Mouse (Mus musculus) thymus, postnatal 0 days (tissue): ENCODE measurements around the gene Tnfrsf23. TPM values are rescaled to one million over a fixed set of nuclear protein-coding genes. Genes with fewer than 3 reads are reported as not detected.
"Not testable (repeated sequence)": the region's sequence is repeated elsewhere in the genome, so short reads cannot be mapped to it uniquely, and the experiment has no call there.

Experiments
- DNase-seq: peaks from one replicate; pipeline ENCODE4 v3.0.0-alpha.2; 2015; ENCODE audit warnings: low spot score
- polyA plus RNA-seq: library from polyadenylated mRNA; unstranded; fragments of >200 nt; fragmentation: Nextera tagmentation; extraction: Ambion mirVana; gene quantifications from 2 replicates; pipeline ENCODE4 v1.2.1, GENCODE M21; 2015

Gene Tnfrsf23
- polyA plus RNA-seq, 1 experiment from 2014 or later = 1.9 TPM

GRCm38 (mm10) chr7:143684569-143684968 lies 1.1 kb downstream of the Tnfrsf23 start:
- not testable (repeated sequence) for DNase-seq

DNA sequence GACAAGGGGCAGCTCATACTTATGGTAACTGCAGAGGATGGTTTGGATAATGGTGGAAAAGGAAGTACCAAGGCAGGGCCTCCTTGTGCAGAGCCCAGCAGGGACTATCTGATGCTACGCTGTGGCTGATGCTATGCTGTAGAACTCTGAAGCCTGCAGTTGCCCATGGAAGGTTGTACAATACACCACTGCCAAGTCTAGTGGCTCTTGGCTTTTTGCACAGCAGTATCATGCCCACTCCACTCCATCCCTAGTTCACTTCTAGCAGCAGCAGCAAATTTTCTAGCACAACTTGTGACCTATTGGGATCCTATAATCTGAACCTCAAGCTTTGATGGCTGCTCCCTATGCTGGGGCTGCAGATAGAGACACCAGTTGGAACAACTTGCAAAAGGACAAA lies 4.1 kb downstream of the Tnfrsf23 start:
- no peak for DNase-seq

- DNase-seq = not testable (repeated sequence)
Measured at GRCm38 (mm10) chr7:143680836-143681235, 4.8 kb downstream of the Tnfrsf23 start.

- not testable (repeated sequence) for DNase-seq
Measured at GRCm38 (mm10) chr7:143679650-143680049, 6.0 kb downstream of the Tnfrsf23 start.

- DNase-seq = no peak
Measured at GRCm38 (mm10) chr7:143666427-143667311, 19.0 kb downstream of the Tnfrsf23 start.

- no peak for DNase-seq
Measured at GRCm38 (mm10) chr7:143663470-143663869, 22.2 kb downstream of the Tnfrsf23 start.

DNA sequence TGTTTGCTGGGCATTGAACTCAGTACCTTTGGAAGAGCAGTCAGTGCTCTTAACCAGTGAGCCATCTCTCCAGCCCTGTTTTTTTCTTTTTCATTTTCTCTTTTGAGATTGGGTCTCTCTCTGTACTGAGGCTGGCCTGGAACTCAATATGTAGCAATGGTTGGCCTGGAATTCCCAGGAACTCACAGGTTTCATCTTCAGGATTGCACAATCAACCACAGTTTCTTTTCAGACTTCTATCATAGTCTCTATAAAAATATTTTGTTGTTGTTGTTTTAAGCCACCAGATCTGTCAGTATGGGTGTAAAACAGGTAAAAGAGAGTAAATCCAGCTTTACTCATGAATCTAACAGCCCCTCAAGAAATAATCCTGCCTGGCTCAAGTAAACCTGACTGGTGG lies 24.9 kb downstream of the Tnfrsf23 start:
- no peak for DNase-seq

DNA sequence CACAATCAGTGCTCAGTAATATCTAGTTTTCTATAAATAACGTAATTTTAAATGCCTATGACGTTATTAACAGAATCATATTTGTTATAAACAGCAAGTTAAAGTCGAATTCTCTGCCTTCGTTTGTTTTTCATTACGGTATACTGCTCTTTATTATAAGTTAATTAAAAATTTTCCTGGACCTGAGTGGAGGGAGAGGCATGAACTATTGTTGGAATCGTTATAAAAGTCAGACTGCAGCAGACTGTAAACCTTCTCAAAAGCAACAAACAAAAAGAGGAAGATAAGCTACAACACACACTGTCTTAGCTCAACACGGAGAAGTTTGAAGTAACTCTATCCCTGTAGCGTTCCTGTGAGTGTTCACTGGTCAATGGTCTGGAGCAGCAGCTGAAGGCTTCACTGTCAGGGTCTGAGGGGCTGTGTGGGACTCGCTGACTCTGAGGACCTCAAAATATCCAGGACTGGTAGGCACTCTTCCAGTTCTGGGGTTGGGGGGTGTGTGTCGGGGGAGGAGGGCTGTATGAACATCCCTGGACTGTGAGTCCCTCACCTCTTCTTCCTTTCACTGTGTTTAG lies 35.8 kb downstream of the Tnfrsf23 start:
- not testable (repeated sequence) for DNase-seq

DNA sequence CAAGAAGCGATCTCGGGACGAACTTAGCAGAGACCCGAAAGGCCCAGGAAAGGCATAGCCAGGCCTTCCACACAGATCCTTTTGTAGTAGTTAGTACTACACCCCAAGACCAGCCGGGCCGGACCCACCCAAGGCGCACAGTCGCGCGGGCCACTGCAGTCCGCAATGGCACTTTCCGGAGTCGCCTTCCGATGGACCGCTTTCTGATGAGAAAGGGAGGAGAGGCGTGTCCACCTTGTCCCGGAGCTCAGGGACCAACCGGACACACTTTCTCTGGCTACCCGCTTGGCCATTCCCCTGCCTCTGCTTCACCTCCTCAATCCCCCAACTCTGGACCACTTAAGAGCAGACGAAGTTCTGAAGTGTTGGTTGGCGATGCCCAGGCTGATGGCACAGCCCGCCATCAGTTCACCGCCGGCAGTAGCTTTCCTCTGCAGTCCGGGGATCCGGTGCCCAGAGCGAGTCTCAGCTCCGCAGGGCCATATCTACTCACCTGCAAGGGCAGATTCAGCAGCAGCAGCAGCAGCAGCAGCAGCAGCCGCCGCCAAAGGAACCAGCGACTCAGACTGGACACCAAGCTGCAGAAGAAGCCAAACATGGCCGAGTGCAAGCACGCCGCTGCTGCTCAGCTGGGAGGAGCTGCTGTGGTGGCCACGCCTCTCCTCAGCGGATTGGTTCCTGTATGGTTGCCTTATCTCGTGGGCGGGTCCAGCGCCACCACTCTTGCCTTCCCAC lies 36.5 kb downstream of the Tnfrsf23 start, which contains the start of gene Tnfrsf22:
TSS of gene Tnfrsf22 (minus strand) at position 628 of the 735 bp plus-strand sequence.
- peak; percentile 72 for DNase-seq

DNA sequence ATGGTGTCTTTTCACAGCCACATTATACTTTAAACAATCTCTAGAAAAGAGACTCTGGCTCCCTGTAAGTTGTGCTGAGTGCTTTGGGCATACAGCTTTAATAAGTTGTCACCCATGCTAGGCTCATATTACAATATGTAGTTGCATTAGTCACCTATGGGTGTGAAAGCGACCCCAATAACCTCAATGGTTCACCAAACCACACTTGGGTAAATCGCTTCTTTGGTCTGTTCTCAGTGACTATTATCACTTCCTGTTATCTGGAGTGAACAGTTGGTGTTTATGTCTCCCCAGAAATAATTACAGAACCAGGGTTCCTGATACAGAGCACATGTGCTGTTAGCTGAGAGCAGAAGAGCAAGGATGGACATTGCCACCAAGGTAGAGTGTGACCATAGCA lies 41.7 kb downstream of the Tnfrsf23 start:
- not testable (repeated sequence) for DNase-seq

DNA sequence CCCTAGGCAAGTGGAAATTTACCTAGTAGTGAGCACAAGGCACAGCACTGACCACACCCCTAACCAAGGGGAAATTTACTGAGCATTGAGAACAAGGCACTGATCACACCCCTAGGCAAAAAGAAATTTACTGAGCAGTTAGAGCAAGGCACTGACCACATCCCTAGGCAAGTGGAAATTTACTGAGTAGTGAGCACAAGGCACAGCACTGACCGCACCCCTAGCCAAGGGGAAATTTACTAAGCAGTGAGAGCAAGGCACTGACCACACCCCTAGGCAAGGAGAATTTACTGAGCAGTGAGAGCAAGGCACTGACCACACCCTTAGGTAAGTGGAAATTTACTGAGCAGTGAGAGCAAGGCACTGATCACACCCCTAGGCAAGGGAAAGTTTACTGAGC lies 49.0 kb downstream of the Tnfrsf23 start:
- no peak for DNase-seq

DNA sequence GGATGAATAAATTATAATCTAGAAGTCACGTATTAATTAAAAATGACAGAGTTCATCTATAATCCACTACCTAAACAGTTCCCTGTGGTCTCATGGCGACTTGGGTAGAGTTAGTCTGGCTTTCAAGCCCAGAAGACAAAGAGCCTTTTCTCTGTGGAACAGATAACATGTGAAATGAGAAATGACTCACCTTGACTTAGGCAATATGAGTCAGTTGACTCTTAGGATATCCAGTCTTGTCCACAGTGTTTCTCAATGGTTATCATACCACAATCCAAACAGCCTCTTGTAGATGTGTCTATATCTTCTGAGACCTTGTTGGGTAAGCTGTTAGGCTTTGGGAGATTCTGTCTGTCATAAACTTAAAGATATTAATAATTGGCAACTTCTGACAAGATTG lies 54.2 kb downstream of the Tnfrsf23 start:
- DNase-seq = no peak

DNA sequence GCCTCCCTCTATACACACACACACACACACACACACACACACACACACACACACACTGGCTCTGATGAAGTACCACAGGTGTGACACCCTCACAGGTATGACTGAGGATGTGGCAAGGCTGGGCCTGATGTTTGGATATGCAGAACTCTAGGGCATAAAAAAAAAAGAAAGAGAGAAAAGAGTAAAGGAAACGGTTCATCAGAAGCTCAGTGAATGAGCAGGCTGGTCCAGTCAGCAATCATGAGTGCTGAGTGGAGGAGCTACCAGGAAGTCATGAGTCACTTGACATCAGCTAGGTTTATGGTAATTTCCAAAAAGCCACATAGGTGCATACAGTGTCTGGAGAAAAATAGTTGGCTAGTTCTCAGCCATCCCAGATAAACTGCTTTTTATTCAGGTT lies 56.2 kb downstream of the Tnfrsf23 start:
- peak; percentile 28 for DNase-seq

GRCm38 (mm10) chr7:143628540-143628939 lies 57.1 kb downstream of the Tnfrsf23 start, which contains the start of gene Tnfrsf26:
Gene Tnfrsf26 (minus strand): TSS chr7:143628722.
- peak; percentile 6 for DNase-seq

DNA sequence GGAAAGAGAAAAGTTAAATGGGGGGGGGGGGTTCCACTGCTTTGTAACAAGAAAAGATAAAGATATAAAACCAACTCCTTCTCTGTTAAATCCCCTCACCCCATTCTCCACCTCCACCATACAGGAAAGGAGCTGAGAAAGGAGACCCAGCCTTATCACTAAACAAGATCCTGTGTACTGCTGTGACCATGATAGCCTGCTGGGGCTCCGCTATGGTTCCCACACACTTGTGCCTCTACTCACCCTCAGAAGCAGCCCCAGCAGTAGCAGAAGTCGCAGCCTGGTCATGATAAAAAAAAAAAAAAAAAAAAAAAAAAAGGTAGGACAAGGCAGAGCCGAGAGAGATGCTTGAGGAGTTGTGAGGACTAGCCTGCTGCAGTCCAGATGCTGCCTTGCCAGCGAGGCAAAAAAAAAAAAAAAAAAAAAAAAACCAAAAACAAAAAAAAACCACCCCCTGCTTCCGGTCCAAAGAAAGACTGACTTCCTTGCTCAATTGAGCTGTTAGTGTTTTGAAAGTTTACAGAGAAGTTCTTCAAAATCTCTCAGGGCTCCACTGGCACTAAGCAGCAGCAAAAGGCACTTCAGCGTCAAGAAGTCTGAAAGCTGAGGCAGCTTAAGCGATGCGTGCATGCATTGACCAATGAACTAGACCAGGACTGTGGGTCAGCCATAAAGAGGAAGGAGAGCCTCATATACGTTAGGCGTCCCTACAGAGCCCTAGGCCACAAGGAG lies 58.0 kb downstream of the Tnfrsf23 start:
- peak; percentile 41 for DNase-seq

DNA sequence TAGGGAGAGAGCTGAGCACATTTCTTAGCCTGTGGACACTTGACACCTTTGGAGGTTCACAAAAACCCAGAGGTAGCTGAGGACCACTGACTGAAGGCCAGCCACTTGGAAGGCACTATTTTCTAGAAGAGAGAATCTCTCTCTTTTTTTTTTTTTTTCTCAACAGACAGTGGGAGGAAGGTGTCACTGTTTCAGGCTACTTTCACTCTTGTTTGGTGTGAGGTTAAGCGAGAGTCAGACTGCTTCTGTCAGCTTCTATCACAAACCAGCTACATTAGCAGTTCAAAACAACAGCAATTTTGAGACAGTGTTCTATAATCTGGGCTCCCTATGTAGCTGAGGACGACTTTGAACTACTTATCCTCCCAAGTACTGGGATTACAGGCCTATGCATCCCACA lies 59.5 kb downstream of the Tnfrsf23 start:
- DNase-seq = peak; percentile 10

DNA sequence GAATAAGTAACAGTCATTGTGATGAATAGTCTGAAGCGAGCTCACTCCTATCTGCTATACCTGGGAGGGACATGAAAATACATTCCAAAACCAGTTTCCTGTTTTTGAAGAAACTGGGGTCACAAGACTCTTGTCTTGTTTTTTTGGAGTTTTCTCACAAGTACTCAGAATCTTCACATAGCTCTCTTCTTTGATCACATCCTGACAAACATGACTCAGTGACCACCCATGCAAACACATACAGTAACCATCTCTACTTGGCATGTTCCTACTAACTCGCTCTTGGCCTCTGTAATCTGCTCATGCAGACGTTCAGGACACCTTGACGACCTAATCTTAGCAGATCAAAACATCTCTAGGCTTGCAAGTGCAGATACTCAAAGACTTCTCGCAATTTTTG lies 60.5 kb downstream of the Tnfrsf23 start:
- DNase-seq = peak; percentile 7

GRCm38 (mm10) chr7:143624561-143624960 lies 61.1 kb downstream of the Tnfrsf23 start:
- no peak for DNase-seq

- no peak for DNase-seq
Measured at GRCm38 (mm10) chr7:143620951-143621350, 64.7 kb downstream of the Tnfrsf23 start.
